Mouse (Mus musculus) layer of hippocampus, postnatal 14 days (tissue): ENCODE data around the gene Rrh. TPM values are rescaled to one million over a fixed set of nuclear protein-coding genes. Genes with fewer than 3 reads are reported as not detected.
"Not testable (repeated sequence)": the region's sequence is repeated elsewhere in the genome, so short reads cannot be mapped to it uniquely, and the experiment has no call there.

Experiments used
- DNase-seq, 2 experiments: peaks; one replicate each; pipeline ENCODE4 v3.0.0; 2021 to 2022; ENCODE audit warnings: low spot score in 2 of 2, mixed read lengths in 1 of 2
- total RNA-seq, 2 experiments: library from RNA; stranded (reverse); gene quantifications; 2 replicates each; pipeline ENCODE4 v1.2.3; 2021

Gene Rrh
- total RNA-seq, 2 experiments from 2014 or later: 0.62 to 0.93 TPM

DNA sequence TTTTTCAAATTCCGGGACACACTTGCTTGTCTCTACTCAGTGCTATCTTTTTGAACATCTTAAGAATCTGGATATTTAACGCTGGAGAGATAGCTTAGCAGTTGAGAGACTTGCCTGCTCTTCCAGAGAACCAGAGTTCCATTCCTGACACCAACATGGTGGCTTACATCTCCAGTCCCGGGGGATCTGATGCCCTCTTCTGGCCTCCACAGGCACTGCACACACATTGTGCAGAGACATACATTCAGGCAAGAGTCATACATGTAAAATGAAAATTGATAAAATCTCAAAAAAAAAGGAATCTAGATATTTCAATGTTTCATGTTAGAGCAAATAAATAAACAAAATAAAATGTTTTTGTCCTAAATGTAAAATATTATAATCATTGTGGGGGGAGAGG is 39.6 kb downstream of the Rrh start:
- DNase-seq: no peak

DNA sequence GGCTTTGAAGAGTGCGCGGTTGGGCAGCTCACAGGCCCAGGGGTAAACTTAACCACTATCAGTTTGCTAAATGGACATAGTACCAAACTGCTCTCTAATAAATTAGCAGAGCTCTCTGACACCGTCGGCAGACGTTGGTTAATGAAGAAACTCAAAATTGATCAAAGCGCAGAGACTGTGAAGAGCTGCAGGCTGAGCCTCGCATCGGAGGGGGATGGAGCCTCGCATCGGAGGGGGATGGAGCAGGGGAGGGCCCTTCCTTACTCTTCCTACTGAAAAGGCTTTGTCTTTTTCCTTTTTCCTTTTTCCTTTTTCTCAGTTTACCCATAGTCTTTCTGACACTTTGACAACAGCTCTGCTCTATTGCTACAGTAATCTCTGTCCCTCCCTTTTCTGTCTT is 41.0 kb downstream of the Rrh start:
- DNase-seq: no peak

DNA sequence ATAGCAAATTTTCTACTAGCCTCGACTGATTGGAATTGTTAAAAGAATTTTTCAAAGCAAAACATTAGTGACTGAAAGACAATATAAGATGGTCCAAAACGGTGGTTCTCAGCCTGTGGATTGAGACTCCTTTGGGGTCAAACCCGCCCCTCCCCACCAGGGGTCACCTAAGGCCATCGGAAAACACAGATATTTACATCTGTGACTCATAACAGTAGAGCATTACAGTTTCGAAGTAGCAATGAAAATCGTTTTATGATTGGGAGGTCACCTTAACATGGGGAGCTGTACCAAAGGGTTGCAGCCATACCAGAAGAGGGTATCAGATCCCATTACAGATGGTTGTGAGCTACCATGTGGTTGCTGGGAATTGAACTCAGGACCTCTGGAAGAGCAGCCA is 51.2 kb downstream of the Rrh start:
- DNase-seq: no peak

DNA sequence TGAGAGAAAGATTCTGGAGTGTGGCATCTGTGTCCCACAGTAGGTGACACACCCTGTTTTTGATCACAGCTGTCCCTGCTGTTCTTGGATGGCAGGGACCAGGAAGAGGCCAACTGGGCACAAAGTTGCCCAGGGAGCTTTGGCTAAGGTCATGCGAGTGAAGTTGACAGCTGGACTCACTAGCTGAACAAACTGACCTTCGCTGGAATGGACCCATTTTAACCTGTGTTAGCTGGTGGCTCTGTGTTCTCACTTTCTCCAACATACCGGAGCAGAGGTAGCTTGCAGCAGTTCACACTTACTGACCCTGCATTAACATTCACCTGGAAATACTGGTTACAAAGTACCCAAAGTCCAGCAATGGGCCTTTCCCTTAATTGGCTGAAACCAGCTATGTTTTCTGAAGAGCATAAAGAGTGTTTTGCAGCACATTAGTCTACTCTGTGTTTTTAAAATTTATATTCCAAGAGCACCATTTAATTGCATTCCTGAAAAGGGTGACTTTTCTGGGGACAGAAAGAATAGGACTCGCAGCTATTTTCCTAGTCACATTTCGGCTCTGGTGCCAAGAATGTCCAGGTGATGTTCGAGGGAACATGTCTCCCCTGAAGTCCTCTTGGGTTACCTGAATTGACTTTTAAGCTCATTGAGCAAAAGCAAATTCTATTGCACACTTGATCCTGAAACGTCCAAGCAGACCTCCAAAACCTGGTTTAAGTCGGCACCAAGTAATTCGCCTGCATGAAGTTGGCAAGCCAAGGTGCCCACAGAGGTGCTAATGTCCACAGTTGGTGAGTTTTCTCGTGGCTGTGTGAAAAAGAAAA is 55.2 kb downstream of the Rrh start:
- DNase-seq: no peak

DNA sequence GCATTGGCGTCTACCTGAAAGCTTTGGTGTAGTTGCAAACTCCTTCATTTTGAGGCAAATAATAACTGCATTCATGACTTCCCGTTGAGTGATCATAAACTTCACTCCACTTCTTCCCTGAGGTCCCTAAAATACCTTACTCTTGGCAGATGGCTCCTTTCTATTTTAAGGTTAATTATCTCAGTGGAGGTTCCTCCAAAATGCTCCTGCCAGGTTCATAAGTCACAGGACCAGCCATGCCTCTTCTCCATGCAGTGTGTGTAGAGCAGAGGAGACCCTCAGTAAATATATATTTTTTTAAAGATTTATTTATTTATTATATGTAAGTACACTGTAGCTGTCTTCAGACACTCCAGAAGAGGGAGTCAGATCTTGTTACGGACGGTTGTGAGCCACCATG is 56.3 kb downstream of the Rrh start:
- no peak for DNase-seq

DNA sequence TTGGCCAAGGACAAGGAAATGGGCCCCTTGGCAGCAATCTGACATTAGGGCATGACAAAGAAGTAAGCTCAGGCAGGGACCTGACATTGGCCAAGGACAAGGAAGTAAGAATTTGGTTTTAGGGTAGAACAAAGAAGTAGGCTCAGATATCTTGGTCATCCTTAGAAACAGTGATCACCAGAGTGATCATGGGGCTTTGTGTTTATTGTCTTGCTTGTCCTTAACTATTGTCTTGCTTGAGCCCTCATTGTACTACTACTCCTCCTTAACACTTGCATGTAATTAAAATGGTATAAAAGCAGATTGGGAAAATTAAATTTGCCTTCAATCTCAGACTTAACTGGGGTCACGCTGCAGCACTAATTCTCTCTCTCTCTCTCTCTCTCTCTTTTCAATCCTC is 64.8 kb downstream of the Rrh start:
- DNase-seq: not testable (repeated sequence)

DNA sequence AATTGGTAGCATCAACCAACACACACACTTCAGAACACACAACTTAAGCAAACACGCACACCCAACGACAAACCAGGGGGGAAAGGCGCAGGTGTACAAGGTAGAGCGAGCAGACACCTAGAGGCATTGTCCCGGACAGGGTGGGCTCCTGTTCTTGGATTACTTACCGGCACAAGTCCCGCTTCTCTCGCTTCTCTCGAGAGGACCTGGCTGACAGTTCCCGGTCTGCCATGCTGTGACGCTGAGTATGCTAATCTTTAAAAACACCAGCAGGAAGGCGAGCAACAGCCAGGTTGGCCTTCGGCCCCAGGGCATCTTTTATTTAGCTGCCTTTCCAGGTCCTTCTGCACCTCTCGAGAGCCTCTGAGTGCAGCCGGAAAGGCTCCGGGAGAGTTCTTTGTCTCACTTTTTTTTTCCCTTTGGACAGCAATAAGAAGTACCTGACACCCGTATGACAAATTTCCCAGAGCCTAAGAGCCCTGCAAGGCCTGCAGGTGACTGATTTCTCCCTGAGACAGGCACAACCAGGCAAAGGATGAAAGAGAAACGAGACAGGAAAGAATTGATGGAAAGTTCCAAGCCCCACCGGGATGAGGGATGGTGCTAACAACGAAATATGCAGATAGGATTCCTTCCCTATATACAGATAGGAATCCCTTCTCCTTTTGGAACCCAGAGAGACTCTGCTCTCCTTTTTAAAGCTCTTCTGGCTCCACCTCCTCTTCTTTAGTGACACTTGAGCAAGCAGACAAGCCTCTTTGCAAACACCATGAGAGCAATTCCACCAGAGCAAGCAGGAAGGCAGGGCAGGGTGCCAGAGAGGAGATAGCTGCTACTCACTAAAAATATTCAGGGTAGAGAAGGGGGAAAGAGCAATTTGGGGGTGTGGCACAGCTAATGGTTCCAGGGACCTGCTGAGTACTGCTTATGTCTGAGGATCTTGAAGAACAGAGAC is 67.5 kb downstream of the Rrh start, which contains the start of gene Egf:
Gene Egf (minus strand): TSS at position 667 of the 955 bp plus-strand sequence.
- no peak for DNase-seq

Other genes with a start within 250 kb of the Rrh start
- gene Egf, start 67.3 kb downstream of the Rrh start, total RNA-seq: 1 to 10 TPM; 1.5 to 2.4 TPM
- not detected for gene Lrit3, start 18.6 kb downstream of the Rrh start, total RNA-seq
- gene Gar1, start 8.8 kb upstream of the Rrh start, total RNA-seq: 10 to 100 TPM; 45.3 to 50.9 TPM
- not detected for gene Cfi, start 13.3 kb upstream of the Rrh start, total RNA-seq
- gene Pla2g12a, start 56.0 kb upstream of the Rrh start, total RNA-seq: 10 to 100 TPM; 21.4 to 23.6 TPM
- gene Casp6, start 78.8 kb upstream of the Rrh start, total RNA-seq: 1 to 10 TPM; 7.5 to 7.6 TPM
- gene Mcub, start 147.6 kb upstream of the Rrh start, total RNA-seq: 1 to 10 TPM; 4.7 to 5.9 TPM
- gene Sec24b, start 239.0 kb upstream of the Rrh start, total RNA-seq: 10 to 100 TPM; 59.4 to 60.7 TPM